Mouse (Mus musculus) embryo, embryonic 10.5 days (tissue): ENCODE results near the gene Umps.

Source experiments
- DNase-seq: peaks from one replicate; pipeline ENCODE4 v3.0.0-alpha.2; 2015; ENCODE audit warnings: low spot score

Umps gene

DNA sequence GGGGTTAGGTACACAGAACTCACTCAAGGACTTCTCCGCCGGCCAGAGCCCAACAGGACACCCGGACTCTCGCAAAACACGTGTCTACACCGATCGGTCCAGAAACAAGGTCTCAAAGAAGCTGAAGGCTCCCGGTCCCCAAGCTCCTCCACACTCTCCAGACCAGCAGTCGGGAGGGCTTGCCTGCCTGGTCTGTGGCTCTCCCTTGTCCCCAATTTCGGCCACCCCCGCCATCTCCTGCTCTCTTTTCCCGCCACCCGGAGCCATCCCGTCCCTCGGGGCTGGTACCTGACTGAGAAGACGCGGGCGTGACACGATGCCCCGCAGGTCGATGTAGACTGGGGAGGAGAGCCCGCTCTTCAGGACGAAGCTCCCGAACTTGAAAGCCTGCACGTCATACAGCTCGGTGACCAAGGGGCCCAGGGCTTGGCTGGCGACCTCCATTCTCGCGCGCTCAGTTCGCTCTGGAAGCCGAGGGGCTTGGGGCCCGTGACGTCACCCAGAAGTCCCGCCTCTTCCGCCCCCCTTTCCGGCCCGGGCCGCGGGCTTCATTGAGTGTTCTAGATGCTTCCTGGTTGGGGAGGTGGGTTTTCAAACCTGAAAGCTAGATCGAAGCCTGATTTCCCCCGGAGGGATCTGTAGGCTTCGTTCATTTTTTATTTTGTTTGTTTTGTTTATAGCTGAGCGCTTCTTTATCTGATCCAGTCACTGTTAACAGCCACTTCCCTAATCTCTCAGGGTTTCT lies at the start of gene Umps:
Gene Umps, minus strand, starts transcription at position 501 of the 745 bp plus-strand sequence.
- DNase-seq: peak; percentile 94

DNA sequence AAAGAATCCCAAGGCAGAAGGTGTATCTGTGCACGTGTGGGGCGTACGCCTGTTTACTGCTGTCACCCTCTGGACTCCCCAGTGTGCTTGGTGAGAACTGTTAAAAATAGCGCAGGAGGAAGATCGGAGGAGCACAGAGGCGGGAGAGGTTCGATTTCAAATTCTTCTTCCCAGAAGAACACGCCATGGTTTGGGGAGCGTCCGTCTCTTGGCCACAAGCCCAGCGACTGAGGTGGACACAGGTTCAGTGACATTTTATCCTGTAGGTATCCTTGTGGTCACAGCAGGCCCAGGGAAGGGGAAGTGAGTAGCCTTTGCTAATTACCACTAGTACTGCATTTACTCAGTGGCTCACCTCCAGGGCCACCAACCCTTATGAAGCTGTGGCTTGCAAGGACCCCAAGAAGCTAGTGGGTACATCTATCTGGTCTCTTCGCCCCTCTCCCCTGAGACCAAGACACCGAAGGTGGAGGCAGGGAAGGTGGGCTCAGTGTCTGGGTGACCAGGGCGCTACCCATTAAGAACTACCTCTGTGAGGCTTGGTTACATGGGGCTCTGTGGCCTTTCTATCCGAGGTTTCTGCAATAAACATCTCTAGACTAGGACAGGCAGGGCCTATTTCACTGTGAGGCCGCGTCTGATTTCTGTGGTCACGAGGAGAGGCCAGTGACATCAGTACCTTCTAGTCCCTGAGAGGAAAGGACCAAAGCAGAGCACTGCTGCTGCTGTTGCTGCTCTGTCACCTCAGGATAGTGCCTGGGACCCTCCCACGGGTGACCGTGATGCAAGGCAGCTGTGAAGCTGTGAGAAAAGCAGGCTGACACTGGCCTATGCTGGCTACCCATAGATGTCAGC lies 45.4 kb upstream of the Umps start:
- DNase-seq: no peak

DNA sequence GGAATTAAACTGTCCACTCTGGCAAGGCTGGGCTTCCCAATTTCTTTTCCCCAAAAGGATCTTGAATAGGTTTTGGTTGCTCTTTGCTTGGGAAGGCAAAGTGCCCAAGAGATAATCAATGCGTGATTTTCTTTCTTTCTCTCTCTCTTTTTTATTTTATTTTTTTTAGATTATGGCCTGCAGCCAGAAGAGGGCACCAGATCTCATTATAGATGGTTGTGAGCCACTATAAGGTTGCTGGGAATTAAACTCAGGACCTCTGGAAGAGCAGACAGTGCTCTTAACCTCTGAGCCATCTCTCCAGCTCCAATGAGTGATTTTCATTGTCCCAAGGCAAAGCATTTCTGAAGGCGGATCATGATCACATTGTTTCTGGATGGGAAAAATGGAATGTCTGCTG lies 42.7 kb upstream of the Umps start:
- no peak for DNase-seq

DNA sequence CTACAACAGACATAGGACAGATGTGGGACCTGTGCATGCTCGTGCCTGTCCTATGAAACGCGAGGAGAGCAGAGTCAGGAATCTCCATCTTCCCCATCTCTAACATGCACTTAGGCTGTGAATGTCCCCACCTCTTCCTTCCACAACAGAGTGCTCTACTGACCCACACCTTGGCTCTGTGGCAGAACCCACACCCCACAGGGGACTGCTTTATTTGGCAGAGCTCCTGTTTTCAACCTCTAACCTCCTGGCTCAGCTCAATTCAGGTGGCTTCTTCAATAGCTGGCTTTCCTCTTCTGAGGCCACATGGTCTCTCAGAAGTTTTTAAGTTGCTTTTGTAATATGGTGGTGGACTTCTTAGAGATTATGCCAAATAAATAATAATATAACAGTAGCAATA lies 39.1 kb upstream of the Umps start:
- no peak for DNase-seq

DNA sequence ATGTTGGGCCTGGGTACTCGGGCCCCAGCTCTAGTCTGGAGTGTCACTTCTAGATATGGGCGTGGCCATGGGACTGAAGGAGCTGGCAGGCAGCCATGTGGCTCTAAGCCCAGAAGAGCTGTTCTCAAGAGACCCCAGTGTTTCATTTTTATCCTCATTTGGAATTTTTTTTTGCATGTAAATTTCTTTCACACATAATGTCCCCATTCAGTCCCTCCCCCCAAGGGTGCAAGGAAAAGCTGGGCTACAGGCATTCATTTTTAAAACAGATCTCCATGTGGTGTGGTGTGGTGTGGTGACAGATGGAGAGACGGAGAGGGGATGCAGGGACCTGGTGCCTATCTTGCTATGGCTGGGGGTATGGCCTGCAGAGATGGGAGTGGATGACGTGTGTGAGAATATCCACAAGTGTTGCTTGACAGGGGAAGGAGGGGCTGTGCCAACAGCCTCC lies 37.3 kb upstream of the Umps start:
- DNase-seq: no peak

GRCm38 (mm10) chr16:34003566-34004127 lies 36.8 kb upstream of the Umps start:
- no peak for DNase-seq

DNA sequence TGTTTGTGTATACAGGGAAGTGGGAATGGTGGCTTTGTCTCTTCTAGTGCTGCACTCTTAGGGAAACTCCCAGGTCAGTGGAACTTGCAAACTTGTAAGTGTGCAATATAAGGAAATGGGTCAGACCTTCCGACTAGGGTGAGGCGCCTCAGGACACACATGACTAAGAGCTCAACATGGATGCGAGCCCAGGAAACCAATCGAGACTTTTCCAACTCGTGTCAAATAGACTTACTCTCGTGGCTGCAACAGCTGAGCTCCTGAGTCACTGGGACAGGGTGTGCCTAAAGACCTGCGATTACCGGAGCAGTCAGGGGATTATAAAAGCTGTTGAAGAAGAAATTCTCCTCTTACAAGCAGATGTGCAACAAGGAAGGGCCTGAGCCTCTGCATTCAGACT lies 33.9 kb upstream of the Umps start:
- no peak for DNase-seq

DNA sequence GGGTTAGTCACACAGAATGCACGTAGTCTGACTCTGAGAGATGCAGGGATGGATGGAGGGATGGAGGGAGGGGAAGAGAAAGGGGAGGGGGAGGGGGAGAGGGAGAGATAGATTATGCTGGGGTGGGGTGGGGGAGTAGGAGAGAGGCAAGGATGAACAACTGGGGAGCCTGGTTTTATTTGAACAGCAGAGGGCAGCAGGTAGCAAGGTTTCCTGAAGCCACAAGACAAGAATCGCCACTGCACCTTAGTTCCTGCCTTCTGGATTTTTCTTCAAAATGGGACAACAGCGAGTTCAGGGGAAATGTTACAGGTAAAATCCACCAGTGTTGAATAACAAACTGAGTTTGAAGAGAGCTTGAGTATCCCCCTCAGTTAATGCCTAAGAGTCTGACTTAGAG lies 32.5 kb upstream of the Umps start:
- peak; percentile 78 for DNase-seq

DNA sequence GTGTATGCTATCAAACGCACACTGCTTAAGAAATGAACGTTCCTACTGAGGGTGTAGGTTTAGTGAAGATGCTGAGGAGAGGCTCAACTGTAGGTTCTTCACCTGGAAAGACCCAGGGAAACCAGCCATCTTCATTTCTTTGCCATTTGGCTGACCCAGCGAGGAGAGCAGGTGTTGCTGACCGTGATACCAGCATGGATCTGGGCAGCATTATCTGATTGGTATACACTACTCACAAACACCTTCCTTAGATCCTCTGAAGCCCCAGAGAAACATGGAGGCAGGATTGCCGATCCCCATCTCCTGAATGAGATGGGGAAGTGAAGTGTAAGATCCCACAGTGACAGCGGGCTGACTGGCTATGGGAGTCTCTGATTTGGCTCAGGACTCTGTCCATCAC lies 31.2 kb upstream of the Umps start:
- no peak for DNase-seq

DNA sequence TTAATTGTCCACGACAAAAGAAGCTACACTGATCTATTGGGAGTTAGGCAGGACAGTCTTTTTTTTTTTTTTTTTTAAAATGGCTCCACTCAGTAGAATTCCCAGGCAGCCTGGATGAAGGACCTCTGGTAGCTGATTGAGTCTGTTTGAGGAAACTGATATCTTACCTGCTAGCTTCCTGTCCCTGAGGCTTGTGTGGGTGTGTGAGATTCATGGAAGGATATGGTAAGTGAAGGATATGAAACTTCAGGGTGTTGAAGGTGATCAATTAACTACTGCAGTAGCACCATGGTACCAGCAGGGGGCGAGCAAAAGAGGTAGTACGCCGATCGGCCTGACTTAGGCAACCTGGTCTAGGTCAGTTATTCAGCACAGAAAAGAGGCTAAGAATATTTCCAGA lies 29.2 kb upstream of the Umps start:
- DNase-seq: peak; percentile 85

- no peak for DNase-seq
Observed at GRCm38 (mm10) chr16:33995496-33995895, 28.7 kb upstream of the Umps start.

DNA sequence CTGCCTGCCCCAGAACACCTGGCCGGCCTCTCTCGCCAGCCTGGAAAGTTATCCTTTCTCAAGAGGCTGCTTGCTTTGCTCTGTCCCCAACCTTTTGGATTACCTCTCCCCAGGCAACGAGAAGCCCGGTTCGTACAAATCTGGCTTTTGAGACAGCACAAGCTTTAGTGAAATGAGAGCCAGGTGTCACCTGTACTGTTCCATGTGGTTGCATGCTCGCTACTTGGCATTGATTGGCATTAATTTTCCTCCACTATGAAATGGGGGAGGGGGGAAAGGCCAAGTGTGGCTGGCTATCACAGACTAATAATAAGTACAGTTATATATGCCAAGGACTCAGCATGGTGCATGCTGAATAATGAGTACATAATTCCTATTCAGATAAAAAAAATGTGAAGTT lies 27.5 kb upstream of the Umps start:
- DNase-seq: no peak

GRCm38 (mm10) chr16:33990712-33991111 lies 23.9 kb upstream of the Umps start:
- DNase-seq: no peak

GRCm38 (mm10) chr16:33989106-33989505 lies 22.3 kb upstream of the Umps start:
- DNase-seq: no peak

DNA sequence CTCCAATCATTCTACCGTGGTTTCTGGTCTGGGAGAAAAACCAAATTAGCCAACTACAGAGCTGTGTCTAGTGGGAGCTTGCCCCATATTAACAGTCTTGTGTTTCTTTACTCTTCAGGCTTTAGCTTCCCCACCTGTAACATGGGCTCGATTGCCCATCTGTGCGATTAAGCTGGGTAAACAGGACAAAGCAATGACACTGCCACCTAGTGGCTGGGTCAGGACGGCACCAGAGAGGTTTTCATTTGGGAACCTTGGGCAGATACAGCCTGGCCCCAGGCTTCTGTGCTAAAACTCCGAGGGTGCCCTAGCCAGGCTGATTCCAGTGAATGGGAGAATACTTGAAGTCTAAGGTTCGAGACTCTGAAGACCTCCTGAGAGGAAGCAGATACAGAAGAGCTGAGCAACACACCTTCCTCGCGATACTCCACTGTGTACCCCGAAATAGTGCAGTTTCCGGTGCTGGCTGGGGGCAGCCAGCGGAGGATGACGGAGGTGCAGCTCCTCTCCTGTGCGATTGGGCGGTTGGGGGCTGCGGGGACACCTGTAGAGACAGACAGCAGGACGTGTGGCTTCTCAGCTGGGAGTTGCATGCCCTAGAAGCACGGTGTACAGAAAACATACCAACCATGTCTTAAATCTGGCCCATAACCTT lies 21.6 kb upstream of the Umps start:
- peak; percentile 76 for DNase-seq

DNA sequence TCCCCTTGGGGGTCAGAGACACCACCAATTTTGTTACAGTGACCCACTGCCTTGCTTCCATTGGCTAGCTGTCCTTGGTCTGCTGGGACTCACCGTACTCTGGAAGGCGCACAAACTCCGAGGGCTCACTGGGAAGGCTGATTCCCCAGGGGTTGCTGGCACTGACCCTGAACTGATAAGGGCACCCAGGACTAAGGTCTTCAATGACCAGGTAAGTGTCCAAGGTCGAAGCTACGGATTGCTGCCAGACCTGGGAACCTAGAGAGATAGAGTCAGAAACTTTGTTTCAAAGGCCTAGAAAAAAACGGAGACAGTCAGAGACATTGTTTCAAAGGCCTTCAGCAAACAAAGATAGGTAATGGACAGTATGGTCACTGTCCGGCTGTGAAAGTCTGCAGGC lies 20.2 kb upstream of the Umps start:
- no peak for DNase-seq

DNA sequence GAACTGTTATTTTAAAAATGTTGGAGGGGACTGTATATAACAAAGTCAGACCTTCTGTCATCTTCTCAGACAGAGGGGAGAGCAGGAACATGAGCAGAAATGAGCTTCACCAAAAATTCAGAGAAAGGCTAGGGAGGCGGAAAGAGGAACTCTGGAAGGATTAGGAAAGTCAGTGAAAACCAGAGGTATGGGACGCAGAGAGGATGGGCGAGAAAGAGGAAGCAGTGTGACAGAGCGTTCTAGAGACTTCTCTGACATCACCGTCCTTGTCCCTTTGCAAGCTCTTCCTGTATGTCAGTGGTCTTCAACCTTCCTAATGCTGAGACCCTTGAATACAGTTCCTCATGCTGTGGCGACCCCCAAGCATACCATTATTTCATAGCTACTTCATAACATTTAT lies 18.5 kb upstream of the Umps start:
- no peak for DNase-seq

DNA sequence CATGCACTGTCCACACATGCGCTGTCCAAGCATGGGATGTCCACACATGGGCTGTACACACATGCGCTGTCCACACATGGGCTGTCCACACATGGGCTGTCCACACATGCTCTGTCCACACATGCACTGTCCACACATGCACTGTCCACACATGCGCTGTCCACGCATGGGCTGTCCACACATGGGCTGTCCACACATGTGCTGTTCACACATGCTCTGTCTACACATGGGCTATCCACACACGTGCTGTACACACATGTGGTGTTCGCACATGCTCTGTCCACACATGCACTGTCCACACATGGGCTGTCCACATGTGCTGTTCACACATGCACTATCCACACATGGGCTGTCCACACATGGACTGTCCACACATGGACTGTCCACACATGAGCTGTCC lies 16.9 kb upstream of the Umps start:
- DNase-seq: no peak

DNA sequence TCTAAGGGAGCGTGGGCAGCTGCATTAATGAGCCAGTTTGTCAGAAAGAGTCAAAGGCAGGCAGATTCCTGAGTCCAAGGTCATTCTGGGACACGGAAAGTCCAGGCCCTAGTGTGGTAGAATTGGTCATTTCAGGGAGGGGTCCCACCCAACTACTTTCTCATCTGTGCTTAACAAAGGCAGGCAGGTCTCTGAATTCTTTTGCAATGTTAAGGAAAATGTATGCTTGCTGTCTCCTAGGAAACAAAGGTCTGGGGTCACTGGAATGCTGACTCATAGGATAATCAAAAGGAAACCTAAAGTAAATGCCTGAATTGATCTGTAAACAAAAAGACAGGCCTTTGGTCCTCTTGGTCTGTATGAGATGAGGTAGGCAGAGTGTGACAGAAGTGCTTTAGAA lies 13.0 kb upstream of the Umps start:
- DNase-seq: peak; percentile 29

GRCm38 (mm10) chr16:33967283-33967640 lies 424 bp upstream of the Umps start:
- DNase-seq: peak; percentile 41

GRCm38 (mm10) chr16:33965878-33966537 lies 830 bp downstream of the Umps start:
- DNase-seq: peak; percentile 48

DNA sequence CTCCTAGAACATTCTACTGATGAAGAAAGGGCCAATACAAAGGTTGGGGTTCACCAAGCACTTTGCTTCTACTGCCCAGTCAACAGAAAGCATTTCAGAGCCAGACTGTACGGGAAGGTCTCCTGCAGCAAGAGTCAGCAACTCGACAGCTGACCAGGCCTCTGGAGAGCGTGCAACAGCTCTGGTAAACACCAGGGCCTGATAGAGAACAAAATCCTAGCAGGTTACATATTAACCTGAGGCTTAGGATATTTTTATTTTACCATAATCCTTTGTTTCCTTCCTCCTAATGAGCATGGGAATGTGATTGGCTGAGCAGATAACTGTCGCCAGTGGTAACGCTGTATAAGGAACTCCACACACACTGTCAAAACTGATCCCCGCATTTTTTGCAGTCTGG lies 3.3 kb downstream of the Umps start:
- DNase-seq: no peak
